Mouse (Mus musculus) megakaryocyte, embryonic 14.5 days (primary cell): ENCODE data around the gene Gcn1l1. TPM values are rescaled to one million over a fixed set of nuclear protein-coding genes. Genes with fewer than 3 reads are reported as not detected.

Experiments used
- H3K27me3 ChIP-seq: replicated peaks from 2 replicates; pipeline ENCODE3; 2012; ENCODE audit warnings: inconsistent platforms
- H3K36me3 ChIP-seq: replicated peaks from 2 replicates; pipeline ENCODE3; 2012; ENCODE audit warnings: low read length, inconsistent platforms, mixed read lengths
- H3K4me1 ChIP-seq: 2 replicates; pipeline ENCODE4 v1.6.1; 2012; ENCODE audit warnings: inconsistent platforms
- H3K4me3 ChIP-seq: replicated peaks from 2 replicates; pipeline ENCODE3; 2012; ENCODE audit warnings: moderate library complexity, mild to moderate bottlenecking, inconsistent platforms
- H3K9me3 ChIP-seq: 2 replicates; pipeline ENCODE4 v1.6.1; 2012; ENCODE audit warnings: inconsistent platforms
- FLI1 ChIP-seq: IDR thresholded peaks from 2 replicates; pipeline ENCODE4 v1.6.1; 2012; ENCODE audit warnings: low read length, inconsistent platforms, mixed read lengths
- GATA1 ChIP-seq: IDR thresholded peaks from 3 replicates; pipeline ENCODE4 v1.6.1; 2012; ENCODE audit warnings: mixed read lengths, low read length, inconsistent platforms, borderline replicate concordance
- polyA plus RNA-seq: library from polyadenylated mRNA; stranded (reverse); fragments of >175 nt; gene quantifications from 2 replicates; pipeline ENCODE4 v1.2.3, GENCODE M21; 2012; ENCODE audit warnings: low replicate concordance; ENCODE audit not compliant: insufficient read depth

Gene Gcn1l1
- polyA plus RNA-seq, 1 experiment = 30.4 TPM

- Histone ChIP-seq H3K27me3 (no peaks in the 10 kb centered on the region), H3K4me3 (no peak overlapping the region), H3K36me3 (peaks cover 92% of the 10 kb centered on the region), H3K9me3 (no peaks in the 10 kb centered on the region), H3K4me1 (peaks cover 23% of the 10 kb centered on the region)
- TF ChIP-seq GATA1 (no peak), FLI1 (no peak)
These were observed 17.6 kb upstream of the Gcn1l1 start for GRCm38 (mm10) chr5:115547421-115547820.

DNA sequence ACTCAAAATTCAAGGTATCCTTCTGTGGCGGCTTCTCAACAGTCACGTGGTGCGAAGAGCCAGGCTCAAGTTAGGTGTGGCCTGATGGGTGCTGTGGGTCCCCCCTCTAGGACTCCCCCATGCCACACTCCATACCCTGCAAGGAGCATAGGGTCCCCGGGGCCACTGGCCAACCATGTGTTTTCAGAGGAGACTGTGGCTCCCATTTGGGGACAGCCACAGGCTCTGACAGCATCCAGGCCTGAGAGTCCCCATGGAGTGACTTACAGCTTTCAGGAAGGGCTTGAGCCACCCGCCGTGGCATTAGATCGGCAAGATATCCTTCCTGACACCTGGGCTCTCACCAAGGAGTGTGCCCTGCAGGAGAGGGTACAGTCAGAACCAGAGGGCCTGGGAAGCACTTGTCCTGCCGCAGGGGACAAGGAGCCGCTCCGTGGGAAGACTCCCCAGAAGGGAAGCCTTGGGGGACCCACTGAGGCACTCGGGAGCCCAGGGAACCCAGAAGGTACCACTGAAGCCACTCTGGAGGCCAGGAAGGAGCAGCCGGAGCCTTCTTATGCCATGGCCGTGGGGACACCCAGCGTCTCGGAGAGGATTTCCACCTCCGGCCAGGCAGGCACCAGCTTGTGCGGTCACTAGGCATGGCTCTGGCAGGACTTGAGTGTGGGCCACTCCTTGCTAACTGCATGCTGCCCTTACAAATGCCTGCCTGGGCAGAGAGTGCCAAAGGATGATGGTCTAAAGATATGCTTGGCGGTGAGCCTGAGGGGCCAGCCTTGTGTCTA is 16.4 kb upstream of the Gcn1l1 start:
- Histone ChIP-seq H3K27me3 (no peaks in the 10 kb centered on the region), H3K36me3 (peaks cover 100% of the 10 kb centered on the region)
- TF ChIP-seq FLI1 (no peak), GATA1 (no peak)

GRCm38 (mm10) chr5:115550482-115551005 is 14.5 kb upstream of the Gcn1l1 start:
- Histone ChIP-seq H3K27me3 (no peaks in the 10 kb centered on the region), H3K36me3 (peaks cover 98% of the 10 kb centered on the region), H3K9me3 (no peaks in the 10 kb centered on the region), H3K4me3 (no peak overlapping the region), H3K4me1 (peaks cover 6% of the 10 kb centered on the region)
- TF ChIP-seq FLI1 (no peak), GATA1 (no peak)

More for the DNA sequence above, 16.4 kb upstream of the Gcn1l1 start:
- no peak overlapping the region for H3K4me3 ChIP-seq
- H3K4me1 ChIP-seq = peaks cover 10% of the 10 kb centered on the region
- H3K9me3 ChIP-seq = no peaks in the 10 kb centered on the region

DNA sequence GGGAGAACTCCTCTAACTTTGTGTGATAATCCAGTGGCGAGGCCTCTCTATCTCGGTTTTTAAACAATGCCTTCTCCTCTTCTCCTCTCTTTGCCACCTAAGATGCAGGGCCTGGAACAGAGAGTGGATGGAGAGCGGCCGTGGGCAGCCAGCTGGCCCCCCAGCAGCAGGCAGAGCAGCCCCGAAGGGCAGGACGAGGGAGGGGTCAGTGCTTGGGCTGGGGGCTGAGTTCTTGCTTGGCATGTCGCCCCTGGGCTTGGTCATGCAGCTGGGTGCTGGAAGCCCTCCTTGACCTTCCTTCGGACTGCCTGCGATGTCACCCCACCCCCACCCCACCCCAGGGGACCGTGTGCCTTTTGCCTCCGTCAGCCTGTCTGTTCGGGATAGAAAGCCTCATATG is 13.7 kb upstream of the Gcn1l1 start:
- TF ChIP-seq FLI1 (no peak), GATA1 (no peak)
- H3K36me3 ChIP-seq = peaks cover 89% of the 10 kb centered on the region
- H3K4me1 ChIP-seq = peaks cover 15% of the 10 kb centered on the region

DNA sequence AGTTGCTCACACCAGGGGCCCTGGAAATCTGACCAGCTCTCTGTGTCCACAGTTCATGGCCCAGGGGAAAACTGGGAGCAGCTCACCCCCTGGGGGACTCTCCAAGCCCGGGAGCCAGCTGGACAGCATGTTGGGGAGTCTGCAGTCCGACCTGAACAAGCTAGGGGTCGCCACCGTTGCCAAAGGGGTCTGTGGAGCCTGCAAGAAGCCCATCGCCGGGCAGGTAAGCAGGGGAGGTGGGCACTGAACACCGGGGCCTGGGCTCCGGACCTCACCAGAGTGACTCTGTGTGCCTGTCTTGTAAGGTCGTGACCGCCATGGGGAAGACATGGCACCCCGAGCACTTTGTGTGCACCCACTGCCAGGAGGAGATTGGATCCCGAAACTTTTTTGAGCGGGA is 13.3 kb upstream of the Gcn1l1 start:
- Histone ChIP-seq H3K36me3 (peaks cover 85% of the 10 kb centered on the region), H3K9me3 (no peaks in the 10 kb centered on the region), H3K4me3 (no peak overlapping the region), H3K27me3 (no peaks in the 10 kb centered on the region), H3K4me1 (peaks cover 18% of the 10 kb centered on the region)
- TF ChIP-seq FLI1 (no peak), GATA1 (no peak)

More for the DNA sequence above, 13.7 kb upstream of the Gcn1l1 start:
- H3K9me3 ChIP-seq = no peaks in the 10 kb centered on the region
- no peak overlapping the region for H3K4me3 ChIP-seq
- H3K27me3 ChIP-seq = no peaks in the 10 kb centered on the region

DNA sequence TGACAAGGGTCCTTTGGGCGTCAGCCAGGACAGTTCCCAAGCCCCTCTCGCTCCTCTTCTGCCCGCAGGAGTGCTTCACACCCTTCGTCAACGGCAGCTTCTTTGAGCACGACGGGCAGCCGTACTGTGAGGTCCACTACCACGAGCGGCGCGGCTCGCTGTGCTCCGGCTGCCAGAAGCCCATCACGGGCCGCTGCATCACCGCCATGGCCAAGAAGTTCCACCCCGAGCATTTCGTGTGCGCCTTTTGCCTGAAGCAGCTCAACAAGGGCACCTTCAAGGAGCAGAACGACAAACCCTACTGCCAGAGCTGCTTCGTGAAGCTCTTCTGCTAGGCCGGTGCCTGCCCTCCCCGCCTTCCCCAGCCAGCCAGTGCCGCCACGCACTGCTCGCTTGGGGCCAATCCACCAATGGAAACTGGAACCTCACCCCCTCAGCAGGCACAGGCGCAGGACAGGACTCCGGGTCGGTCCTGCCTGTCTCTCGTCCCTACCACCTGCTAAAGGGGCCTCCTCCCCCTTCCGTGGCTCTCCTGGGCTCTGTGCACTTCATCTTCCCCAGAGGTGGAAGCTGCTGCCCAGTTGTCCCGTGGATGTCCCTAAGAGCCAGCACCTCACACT is 11.1 kb upstream of the Gcn1l1 start:
- Histone ChIP-seq H3K27me3 (no peaks in the 10 kb centered on the region), H3K4me3 (no peak overlapping the region), H3K9me3 (no peaks in the 10 kb centered on the region), H3K4me1 (peaks cover 25% of the 10 kb centered on the region), H3K36me3 (peaks cover 64% of the 10 kb centered on the region)
- TF ChIP-seq FLI1 (no peak), GATA1 (no peak)

GRCm38 (mm10) chr5:115554536-115555291 is 10.3 kb upstream of the Gcn1l1 start:
- TF ChIP-seq FLI1 (no peak), GATA1 (no peak)
- H3K36me3 ChIP-seq = peaks cover 56% of the 10 kb centered on the region
- no peaks in the 10 kb centered on the region for H3K27me3 ChIP-seq

GRCm38 (mm10) chr5:115556217-115556616 is 8.8 kb upstream of the Gcn1l1 start:
- Histone ChIP-seq H3K36me3 (peaks cover 49% of the 10 kb centered on the region), H3K4me3 (peak overlapping the region; percentile 82), H3K27me3 (no peaks in the 10 kb centered on the region), H3K9me3 (no peaks in the 10 kb centered on the region), H3K4me1 (peaks cover 36% of the 10 kb centered on the region)
- TF ChIP-seq FLI1 = no peak
- TF ChIP-seq GATA1 = no peak

More at GRCm38 (mm10) chr5:115554536-115555291, 10.3 kb upstream of the Gcn1l1 start:
- no peaks in the 10 kb centered on the region for H3K9me3 ChIP-seq
- H3K4me1 ChIP-seq = peaks cover 25% of the 10 kb centered on the region
- no peak overlapping the region for H3K4me3 ChIP-seq

- Histone ChIP-seq H3K27me3 (no peaks in the 10 kb centered on the region), H3K9me3 (no peaks in the 10 kb centered on the region), H3K4me3 (no peak overlapping the region), H3K4me1 (peaks cover 52% of the 10 kb centered on the region), H3K36me3 (peaks cover 48% of the 10 kb centered on the region)
- TF ChIP-seq FLI1 = no peak
These were observed 6.8 kb upstream of the Gcn1l1 start for GRCm38 (mm10) chr5:115558182-115558794.
